17 mouse cellular contexts compared by ENCODE assay signal in genomic region chr6:99631637-99632036, GRCm38 (mm10).
"Had no signal": no experiment of that assay in that cellular context is flagged by ENCODE, and none has a peak within 500 bp of the region (broad histone marks: within the 10 kb centered on the region; RNA-seq: fewer than 3 reads in every experiment).

No protein-coding gene starts in this region.

- DNase-seq: lung, adult 18-20 months; lung, embryonic 14.5 days; lung, postnatal 10 days; lung, postnatal 4 days; retina, postnatal 1 day; right cerebral cortex, adult 18-20 months; right cerebral cortex, postnatal 25 days; right cerebral cortex, postnatal 4 days; spleen, adult 18-20 months; thymus, adult 18-20 months; thymus, postnatal 25 days had no signal

- H3K36me3 ChIP-seq: neural tube, embryonic 15.5 days had no signal

- H3K27ac ChIP-seq: liver, embryonic 14.5 days; midbrain, embryonic 10.5 days; midbrain, embryonic 13.5 days; neural tube, embryonic 13.5 days; neural tube, embryonic 15.5 days had no signal

- H3K27me3 ChIP-seq: midbrain, embryonic 13.5 days had no signal

- H3K4me3 ChIP-seq: midbrain, embryonic 10.5 days; midbrain, embryonic 13.5 days; myocyte; neural tube, embryonic 13.5 days; neural tube, embryonic 15.5 days had no signal
